Mouse (Mus musculus): Measurements from ENCODE around the gene Setd4.

The Setd4 gene

DNA sequence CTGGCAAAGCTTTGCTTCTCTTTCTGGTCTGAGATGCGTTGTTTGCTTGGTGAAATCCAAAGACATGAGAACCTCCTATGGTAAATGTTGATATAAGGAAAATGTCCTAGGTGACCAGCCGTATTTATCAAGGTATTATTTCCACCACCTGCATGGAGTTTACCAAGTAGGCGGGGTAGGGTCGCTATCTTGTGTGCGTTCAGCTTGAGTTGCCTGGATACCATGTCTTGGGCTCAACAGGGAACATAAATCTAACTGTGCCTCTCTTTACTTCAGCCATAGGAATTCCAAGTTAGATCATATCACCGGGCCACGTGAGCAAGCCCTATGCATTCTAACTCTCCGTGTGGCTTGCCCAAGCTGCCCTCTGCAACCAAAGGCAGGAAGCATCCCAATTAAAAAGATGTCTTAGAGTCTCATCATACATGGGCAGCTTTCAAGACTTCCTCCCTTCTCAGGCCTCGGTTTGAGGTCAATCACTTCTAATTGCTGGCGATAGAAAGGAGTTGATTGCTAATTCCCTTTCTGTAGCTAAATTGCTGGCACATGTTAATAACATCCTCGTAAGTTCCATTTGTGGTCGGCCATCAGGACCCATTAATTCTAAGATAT, 57.4 kb downstream of the Setd4 start:
- DNase-seq (ENCODE audit: low spot score in 2 of 2): no peak

DNA sequence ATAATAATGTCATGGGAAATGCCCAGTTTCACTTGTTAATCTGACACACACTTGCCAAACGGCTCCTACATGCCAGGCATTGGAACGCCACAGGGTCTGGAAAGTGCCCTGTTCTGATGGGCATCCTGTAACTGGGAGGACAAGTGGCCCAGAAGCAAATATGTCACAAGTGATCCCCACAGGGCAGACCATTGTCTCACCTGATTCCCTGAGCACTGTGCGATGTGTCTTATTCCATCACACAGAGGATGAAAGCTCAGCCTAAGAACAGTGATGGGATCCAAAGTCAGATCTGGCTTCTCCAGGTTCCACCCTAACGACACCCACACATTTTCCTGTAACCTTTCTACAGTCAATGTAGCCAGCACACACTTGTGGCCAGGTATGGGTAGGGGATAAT, 58.9 kb downstream of the Setd4 start:
- DNase-seq (ENCODE audit: low spot score in 2 of 2): no peak

DNA sequence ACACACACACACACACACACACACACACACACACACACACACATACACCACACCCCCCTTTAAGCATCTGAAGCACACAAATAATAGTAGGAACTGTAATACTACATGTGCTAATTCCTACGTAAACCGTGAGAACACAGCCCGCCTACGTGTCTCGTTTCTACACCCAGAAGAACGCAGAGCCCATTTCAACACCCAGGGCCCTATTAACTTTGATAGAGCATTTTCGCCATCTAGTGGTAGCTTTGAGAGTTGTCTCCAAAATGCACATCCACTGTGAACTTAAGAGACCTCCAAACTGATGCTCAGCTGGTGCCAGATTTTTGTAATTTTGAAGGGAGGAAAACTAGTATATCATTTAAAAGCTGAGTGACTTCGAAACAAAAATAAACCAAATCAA, 60.2 kb downstream of the Setd4 start:
- DNase-seq (ENCODE audit: low spot score in 2 of 2): peak; percentile 26 to 81

DNA sequence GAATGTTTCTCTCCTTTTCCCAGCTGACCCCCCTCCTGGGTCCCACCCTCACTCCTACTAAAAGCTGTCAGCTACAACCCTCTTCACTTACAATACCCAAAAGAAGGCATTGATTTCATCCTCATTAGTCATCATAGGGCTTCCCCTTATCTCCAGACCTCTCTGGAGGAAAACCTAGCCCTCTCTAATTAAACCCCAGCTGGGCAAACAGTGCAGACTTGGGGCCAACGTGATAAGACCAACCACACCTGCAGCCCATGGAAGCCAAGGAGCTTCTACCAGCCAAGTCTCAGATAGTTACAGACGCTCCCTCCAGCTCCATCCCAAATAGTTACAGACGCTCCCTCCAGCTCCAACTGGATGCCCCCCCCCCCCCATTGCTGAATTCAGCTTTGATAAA, 64.0 kb downstream of the Setd4 start:
- no peak for DNase-seq (ENCODE audit: low spot score in 2 of 2)

DNA sequence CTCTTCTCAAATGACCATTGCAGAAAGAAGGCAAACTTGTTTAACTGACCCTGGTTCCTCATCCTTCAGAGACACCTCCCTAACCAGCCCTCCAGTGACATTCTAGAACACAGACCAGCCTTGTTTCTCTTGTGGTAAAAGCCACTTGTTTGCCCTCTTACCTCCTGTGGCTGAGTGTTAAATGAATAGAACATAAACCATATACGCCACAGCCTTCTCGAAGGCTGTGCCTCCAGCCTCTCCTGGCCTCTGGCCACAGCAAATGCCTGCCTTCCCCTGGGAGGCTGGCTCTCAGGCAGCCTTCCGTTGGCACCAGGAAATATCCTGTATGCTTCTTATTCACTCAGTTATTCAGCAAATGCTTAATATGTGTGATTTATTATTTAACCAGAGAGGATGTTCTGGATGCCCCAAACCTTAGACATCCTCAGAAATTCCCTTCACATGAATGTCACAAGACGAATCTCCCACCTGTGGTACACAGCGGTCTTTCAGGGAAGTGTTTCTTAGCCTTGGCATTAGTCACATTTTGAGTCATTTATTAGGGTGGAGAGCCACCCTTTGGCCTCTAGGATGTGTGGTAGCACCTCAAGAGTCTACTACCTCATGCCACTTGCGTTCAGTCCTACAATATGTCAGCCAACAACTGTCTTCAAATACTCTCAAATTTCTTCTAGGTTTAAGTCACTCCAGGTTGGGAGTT, 68.6 kb downstream of the Setd4 start:
- DNase-seq (ENCODE audit: low spot score in 2 of 2): no peak

All from left cerebral cortex, adult 9 months (tissue).